Comparison of ENCODE assay signal across 27 mouse cellular contexts in the genomic region with DNA sequence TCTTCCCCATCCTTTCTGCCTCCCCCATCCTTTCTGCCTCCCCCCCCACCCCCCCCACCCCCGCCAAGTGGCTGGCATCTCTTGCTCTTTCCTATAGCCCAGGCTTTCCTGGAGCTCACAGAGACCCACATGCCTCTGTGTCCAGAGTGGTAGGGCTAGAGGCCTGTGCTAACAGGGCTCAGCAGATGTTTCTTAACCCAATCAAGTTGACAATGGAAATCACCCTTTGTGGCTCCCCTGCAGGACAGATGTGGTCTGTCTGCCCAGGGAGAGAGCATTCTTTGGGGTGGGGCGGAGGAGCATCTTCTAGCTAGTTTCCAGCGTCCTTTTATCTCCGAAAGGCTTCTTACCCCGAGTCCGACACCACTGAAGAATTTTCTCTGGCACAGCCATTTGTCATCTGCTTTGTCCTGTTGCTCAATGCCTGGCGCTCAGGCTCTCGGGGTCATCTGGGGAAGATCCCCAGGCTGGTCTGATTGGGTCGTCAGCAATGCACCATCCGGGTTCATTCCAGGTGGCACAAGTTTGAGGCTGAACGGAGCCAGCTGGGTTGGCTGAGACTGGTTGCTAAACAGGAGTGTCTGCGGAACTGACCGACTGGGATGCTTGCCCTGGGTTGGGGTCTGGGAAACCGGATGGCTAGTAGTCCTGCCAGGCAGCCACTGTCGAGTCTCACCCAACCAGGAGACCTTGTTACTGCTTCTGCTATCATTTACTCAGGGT.
A peak's percentile ranks its signal among the peaks of the same experiment; 100 is the strongest.
DNase-seq lines count a peak whose midpoint lies in the region; ATAC-seq and TF ChIP-seq lines count a peak whose summit lies in the region.
"Had no signal": no experiment of that assay in that cellular context is flagged by ENCODE, and none has a peak within 500 bp of the region (broad histone marks: within the 10 kb centered on the region; RNA-seq: fewer than 3 reads in every experiment).

No protein-coding gene starts in this region.

- no peaks in the 10 kb centered on the region for H3K36me3 ChIP-seq in lung, embryonic 14.5 days (ENCODE audit: insufficient read depth)
- H3K36me3 ChIP-seq: heart, embryonic 13.5 days; kidney, embryonic 15.5 days; limb, embryonic 13.5 days; liver, embryonic 12.5 days; lung, embryonic 15.5 days had no signal

- peak; percentile 60; the same call in 1 of the 2 replicates for ATAC-seq in lung, embryonic 14.5 days (ENCODE audit: insufficient read depth)
- ATAC-seq: forebrain, embryonic 16.5 days; hindbrain, embryonic 16.5 days; liver, embryonic 12.5 days; midbrain, embryonic 16.5 days had no signal

- H3K4me2 ChIP-seq in lung, embryonic 14.5 days = no peak overlapping the region
- H3K4me2 ChIP-seq: heart, embryonic 13.5 days; kidney, embryonic 15.5 days; limb, embryonic 13.5 days; liver, embryonic 12.5 days; lung, embryonic 15.5 days; midbrain, embryonic 11.5 days had no signal

- H3K27me3 ChIP-seq in lung, embryonic 14.5 days (ENCODE audit: insufficient read depth, low read length) = 0 out of 2 replicates have a peak, but pooled peaks cover 4% of the 10 kb centered on the region

- H3K9me3 ChIP-seq in lung, embryonic 14.5 days (ENCODE audit: low read depth, low read length) = no peaks in the 10 kb centered on the region
- H3K9me3 ChIP-seq: heart, embryonic 13.5 days; kidney, embryonic 15.5 days; limb, embryonic 13.5 days; liver, embryonic 12.5 days; lung, embryonic 15.5 days had no signal

- no peak overlapping the region for H3K4me3 ChIP-seq in gastrocnemius, adult 2 months
- H3K4me3 ChIP-seq in lung, embryonic 14.5 days (ENCODE audit: low read depth, low read length) = no peak overlapping the region
- H3K4me3 ChIP-seq: erythroblast, embryonic 14.5 days; heart, embryonic 13.5 days; kidney, embryonic 15.5 days; layer of hippocampus, adult 2 months; left cerebral cortex, adult 2 months; limb, embryonic 13.5 days; liver, embryonic 12.5 days; lung, embryonic 15.5 days had no signal

- intact Hi-C loops in gastrocnemius, adult 2 months (cut with DNase I) = no loop called here

- WGBS in lung, embryonic 14.5 days = 32% methylated on average over 15 of the region's 15 CpGs

- peak; percentile 25 for DNase-seq in adrenal gland, adult 2 months
- DNase-seq in adrenal gland, postnatal 10 days = no peak
- DNase-seq in gastrocnemius, adult 2 months = peak; percentile 62
- DNase-seq in gastrocnemius, postnatal 25 days = no peak
- DNase-seq in lung, embryonic 14.5 days = peak; percentile 62
- no peak for DNase-seq in lung, adult 18-20 months
- no peak for DNase-seq in kidney, postnatal 10 days
- DNase-seq: cerebellum, adult 8-10 months; gastrocnemius, postnatal 10 days; heart, postnatal 10 days; kidney, adult 18-20 months; kidney, postnatal 36 days; right cerebral cortex, adult 18-20 months; spleen, adult 18-20 months; thymus, postnatal 14 days had no signal

- no peaks in the 10 kb centered on the region for H3K4me1 ChIP-seq in lung, embryonic 14.5 days (ENCODE audit: insufficient read depth)
- H3K4me1 ChIP-seq: liver, embryonic 12.5 days had no signal

- TF ChIP-seq CTCF in gastrocnemius, adult 2 months (IDR thresholded peaks at IDR 0.05) = no peak
- peak; percentile 15; the same call in 1 of the 2 replicates for TF ChIP-seq CTCF in lung, embryonic 14.5 days (IDR thresholded peaks at IDR 0.05; ENCODE audit: low read depth)

- no peak overlapping the region for H3K9ac ChIP-seq in lung, embryonic 14.5 days
- H3K9ac ChIP-seq: heart, embryonic 13.5 days; kidney, embryonic 15.5 days; limb, embryonic 13.5 days; liver, embryonic 12.5 days; lung, embryonic 15.5 days had no signal

- H3K27ac ChIP-seq in gastrocnemius, adult 2 months = peak overlapping the region; percentile 52
- H3K27ac ChIP-seq in lung, embryonic 14.5 days (ENCODE audit: low read depth) = no peak overlapping the region
- H3K27ac ChIP-seq: heart, embryonic 13.5 days; kidney, embryonic 15.5 days; layer of hippocampus, adult 2 months; left cerebral cortex, adult 2 months; limb, embryonic 13.5 days; liver, embryonic 12.5 days; lung, embryonic 15.5 days had no signal

Comparison
In these comparisons a context has a peak if more than half of its experiments do, and no peak if none do; other contexts are left out.
1. DNase-seq: peak in adrenal gland, adult 2 months (single experiment), gastrocnemius, adult 2 months (single experiment) and lung, embryonic 14.5 days (single experiment); none in adrenal gland, postnatal 10 days (single experiment), gastrocnemius, postnatal 25 days (single experiment), lung, adult 18-20 months (0 of 2) and kidney, postnatal 10 days (single experiment).